Mouse (Mus musculus) intestine, embryonic 16.5 days (tissue): ENCODE measurements at regions not wholly inside any gene's neighbourhood (a gene's known extent, or its start where the extent isn't known, plus 50 kb on each side); places are given as distances from the start of the nearest gene placed in this dataset.
A peak's percentile ranks its signal among the peaks of the same experiment; 100 is the strongest.

ENCODE experiments used
- ATAC-seq: fragments of 200-750 bp; cut with Nextera tagmentation; 2 replicates; pipeline ENCODE4 v1.8.0; 2017; ENCODE audit warnings: moderate TSS enrichment, moderate library complexity
- H3K27ac ChIP-seq: fragments of 300-500 bp; sonication (generic); 2 replicates; pipeline ENCODE4 v1.5.1; 2014; ENCODE audit warnings: mild to moderate bottlenecking, low read length
- H3K27me3 ChIP-seq: fragments of 300-500 bp; sonication (generic); replicated peaks from 2 replicates; pipeline ENCODE4 v1.6.1; 2014; ENCODE audit warnings: low read length, control low read depth, mixed read lengths; ENCODE audit not compliant: control insufficient read depth, insufficient read depth
- H3K36me3 ChIP-seq: fragments of 300-500 bp; sonication (generic); 2 replicates; pipeline ENCODE4 v1.6.1; 2014; ENCODE audit warnings: low read length, control low read depth; ENCODE audit not compliant: control insufficient read depth, insufficient read depth
- H3K4me1 ChIP-seq: fragments of 300-500 bp; sonication (generic); 2 replicates; pipeline ENCODE4 v1.6.1; 2014; ENCODE audit warnings: low read length, control low read depth, mixed read lengths; ENCODE audit not compliant: control insufficient read depth, insufficient read depth
- H3K4me2 ChIP-seq: fragments of 300-500 bp; sonication (generic); 2 replicates; pipeline ENCODE4 v1.6.1; 2014; ENCODE audit warnings: low read depth, low read length, control low read depth
- H3K4me3 ChIP-seq: fragments of 300-500 bp; sonication (generic); 2 replicates; pipeline ENCODE4 v1.5.1; 2014; ENCODE audit warnings: mild to moderate bottlenecking, low read length
- H3K9ac ChIP-seq: fragments of 300-500 bp; sonication (generic); 2 replicates; pipeline ENCODE4 v1.6.1; 2014; ENCODE audit warnings: low read depth, low read length
- H3K9me3 ChIP-seq: fragments of 300-500 bp; sonication (generic); 2 replicates; pipeline ENCODE4 v1.6.1; 2016; ENCODE audit warnings: low read length, control low read depth; ENCODE audit not compliant: control insufficient read depth
- WGBS: fragments of 180-500 bp; shearing (Covaris S2); extraction: QIAGEN DNeasy Blood & Tissue Kit; methylation state at CpG from one replicate; pipeline ENCODE4 v1.1.7; 2014; 5-methylcytosine and 5-hydroxymethylcytosine counted together

DNA sequence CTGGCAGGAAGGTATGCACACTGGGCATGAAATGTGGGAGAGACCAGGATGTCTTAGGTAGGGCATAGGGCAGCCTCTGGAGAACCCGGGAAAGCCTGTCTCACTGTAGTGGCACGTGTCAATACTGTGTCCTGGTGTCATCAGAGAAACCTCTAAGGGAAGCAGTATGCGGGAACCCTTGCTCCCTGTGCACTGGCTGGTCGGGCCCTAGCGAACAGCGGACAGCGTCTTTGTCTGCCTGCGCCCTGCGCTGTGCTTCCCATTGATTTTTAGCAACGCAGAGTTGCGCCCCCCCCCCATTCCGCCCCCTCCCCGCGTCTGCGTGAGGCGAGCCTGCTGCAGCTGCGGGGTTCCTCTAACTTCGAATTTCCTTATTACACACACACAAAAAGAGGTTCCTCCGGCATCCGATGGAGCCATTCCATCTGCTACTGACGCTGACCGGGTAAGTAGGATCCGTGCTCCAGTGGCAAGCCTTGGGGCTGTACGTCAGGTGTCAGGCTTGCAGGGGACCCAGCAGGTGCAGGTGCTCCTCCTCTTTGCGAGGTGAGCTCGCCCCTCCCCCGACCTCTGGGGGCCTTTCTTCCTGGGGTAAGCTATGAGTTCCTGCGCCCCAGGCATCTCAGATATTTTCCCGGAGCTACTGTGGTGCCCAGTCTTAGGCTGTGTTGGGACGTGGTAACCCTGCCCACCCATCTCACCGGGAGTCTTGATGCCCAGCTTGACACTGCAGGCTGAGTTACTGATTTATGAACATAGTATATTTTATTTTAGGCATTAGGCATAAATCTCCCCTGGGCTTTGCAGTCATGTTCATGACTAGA, 151.8 kb upstream of the Topaz1 start:
- Histone ChIP-seq H3K27me3 (peaks cover 25% of the 10 kb centered on the region), H3K4me3 (no peak overlapping the region), H3K4me2 (peak overlapping the region; percentile 12; the same call in 1 of the 2 replicates), H3K9ac (no peak overlapping the region), H3K9me3 (no peaks in the 10 kb centered on the region), H3K36me3 (no peaks in the 10 kb centered on the region), H3K27ac (no peak overlapping the region), H3K4me1 (no peaks in the 10 kb centered on the region)
- 3% methylated on average over 31 of the region's 31 CpGs for WGBS
- no peak for ATAC-seq

DNA sequence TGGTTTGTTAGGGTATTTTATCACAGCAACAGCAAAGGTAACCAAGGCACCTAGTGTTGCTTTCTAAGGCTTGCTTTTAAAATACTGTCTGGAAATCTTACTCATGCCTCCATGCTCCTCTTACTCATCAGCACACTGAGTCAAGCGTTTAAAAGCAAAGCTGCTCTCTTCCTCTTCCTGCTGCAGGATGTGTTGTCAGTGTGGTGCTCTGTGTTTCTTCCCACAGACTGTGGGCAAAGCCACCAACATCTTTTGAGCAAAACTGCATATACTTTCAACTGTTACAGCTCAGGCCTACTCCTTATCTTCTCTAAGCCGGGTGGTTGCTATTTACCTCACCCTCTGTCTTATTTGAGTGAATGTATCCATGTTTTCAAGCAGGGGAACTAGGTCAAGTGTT, 144.0 kb upstream of the Topaz1 start:
- H3K4me2 ChIP-seq, result no peak overlapping the region
- no peaks in the 10 kb centered on the region for H3K27me3 ChIP-seq
- no peak overlapping the region for H3K4me3 ChIP-seq
- no peak overlapping the region for H3K27ac ChIP-seq
- H3K9ac ChIP-seq, result no peak overlapping the region
- H3K9me3 ChIP-seq, result no peaks in the 10 kb centered on the region
- no peaks in the 10 kb centered on the region for H3K4me1 ChIP-seq
- no peak for ATAC-seq
- 58% methylated on average over 2 of the region's 2 CpGs for WGBS
- no peaks in the 10 kb centered on the region for H3K36me3 ChIP-seq

DNA sequence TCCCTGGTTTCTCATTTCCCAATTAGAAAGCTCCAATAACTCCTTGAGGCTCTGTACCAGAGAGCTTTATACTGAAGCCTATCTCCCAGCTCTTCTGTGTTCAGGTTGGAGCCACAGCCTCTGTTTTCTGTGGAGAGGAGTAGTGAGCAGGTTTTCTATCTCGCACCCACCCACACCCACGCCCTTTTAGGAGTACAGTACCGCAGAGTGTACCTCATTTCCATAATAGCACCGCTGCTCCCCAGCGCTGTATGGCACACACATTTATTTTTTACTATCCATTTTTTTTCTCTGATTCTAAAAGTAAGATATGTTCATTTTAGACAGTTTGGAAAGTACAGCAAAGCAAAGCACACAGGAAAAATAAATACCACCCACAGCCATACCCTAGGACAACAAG, 137.5 kb upstream of the Topaz1 start:
- 85% methylated on average over 5 of the region's 5 CpGs for WGBS
- Histone ChIP-seq H3K27ac (no peak overlapping the region), H3K36me3 (no peaks in the 10 kb centered on the region), H3K4me3 (no peak overlapping the region), H3K27me3 (no peaks in the 10 kb centered on the region), H3K9ac (no peak overlapping the region), H3K4me2 (no peak overlapping the region), H3K9me3 (no peaks in the 10 kb centered on the region), H3K4me1 (no peaks in the 10 kb centered on the region)
- no peak for ATAC-seq

DNA sequence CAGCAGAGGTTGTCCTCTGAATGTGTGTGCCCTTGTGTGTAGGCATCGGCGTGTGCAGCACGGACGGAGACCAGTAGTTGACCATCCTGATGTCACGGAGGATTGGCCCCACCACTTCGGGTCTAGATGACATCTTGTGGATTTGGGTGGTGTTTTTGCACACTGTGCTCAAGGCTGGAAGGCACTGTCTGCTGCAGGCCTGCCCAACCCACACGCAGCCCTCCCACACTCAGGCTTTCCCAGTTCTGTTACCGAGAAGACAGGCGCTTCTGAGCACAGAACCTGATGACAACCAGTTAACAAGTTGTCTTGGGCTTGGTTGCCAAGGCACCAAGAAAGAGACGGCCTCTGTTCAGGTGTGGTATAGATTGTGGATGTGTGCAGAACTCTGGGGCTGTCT, 136.2 kb upstream of the Topaz1 start:
- ATAC-seq, result no peak
- Histone ChIP-seq H3K27me3 (no peaks in the 10 kb centered on the region), H3K4me1 (no peaks in the 10 kb centered on the region), H3K9me3 (no peaks in the 10 kb centered on the region), H3K36me3 (no peaks in the 10 kb centered on the region), H3K9ac (no peak overlapping the region), H3K27ac (no peak overlapping the region), H3K4me2 (no peak overlapping the region), H3K4me3 (no peak overlapping the region)
- 90% methylated on average over 10 of the region's 10 CpGs for WGBS

DNA sequence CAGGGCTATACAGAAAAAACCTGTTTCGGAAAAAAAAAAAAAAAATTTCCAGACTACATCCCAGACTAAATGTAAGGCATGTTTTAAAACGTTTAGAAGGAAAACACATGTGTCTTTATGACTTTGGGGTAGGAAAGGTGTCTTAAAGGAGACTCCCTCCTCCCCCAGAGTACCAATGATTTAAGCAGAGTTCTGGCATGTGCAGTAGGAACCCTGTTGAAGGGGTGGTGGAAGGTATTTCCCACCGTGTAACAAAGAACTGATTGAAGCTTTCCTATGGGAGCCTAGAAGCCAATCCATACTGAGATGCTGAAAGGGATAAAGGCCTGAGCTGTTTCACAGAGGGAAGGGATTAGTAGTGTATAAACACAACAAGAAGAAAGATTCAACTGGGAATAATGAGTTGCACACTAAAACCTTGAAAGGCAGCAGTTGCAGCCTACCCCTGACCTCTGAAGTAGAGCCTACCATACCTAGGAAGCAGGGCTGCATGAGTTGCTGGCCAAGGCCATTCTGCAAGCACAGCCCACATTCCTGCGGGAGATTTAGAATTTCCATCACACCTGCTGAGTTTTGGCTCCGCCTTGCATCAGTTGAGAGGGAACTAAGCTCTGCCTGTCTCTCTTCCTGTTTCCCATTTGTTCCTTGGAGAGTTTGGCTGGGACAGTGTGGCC, 132.4 kb upstream of the Topaz1 start:
- Histone ChIP-seq H3K9ac (no peak overlapping the region), H3K27me3 (no peaks in the 10 kb centered on the region), H3K27ac (no peak overlapping the region), H3K9me3 (no peaks in the 10 kb centered on the region), H3K4me2 (no peak overlapping the region), H3K36me3 (no peaks in the 10 kb centered on the region), H3K4me3 (no peak overlapping the region), H3K4me1 (no peaks in the 10 kb centered on the region)
- WGBS, result 27% methylated on average over 5 of the region's 5 CpGs
- no peak for ATAC-seq

DNA sequence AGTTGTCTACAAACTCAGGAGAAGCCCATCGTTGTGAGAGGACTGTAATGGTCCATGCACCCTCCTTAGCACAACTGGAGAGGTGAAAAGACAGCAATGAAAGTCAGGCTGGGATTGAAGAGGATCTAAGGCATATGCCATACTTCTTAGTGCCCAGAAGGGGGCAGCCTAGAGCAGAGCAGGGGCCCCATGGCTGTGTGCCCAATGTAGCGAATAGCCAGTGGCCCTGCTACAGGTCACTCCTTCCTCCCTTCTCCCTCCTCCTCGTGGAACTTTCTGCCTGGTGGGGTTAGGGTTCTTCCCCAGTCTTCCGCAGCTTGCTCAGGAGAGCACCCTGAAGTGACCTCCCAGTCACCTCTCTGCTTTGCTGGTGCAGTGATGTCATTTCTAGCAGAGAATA, 131.8 kb upstream of the Topaz1 start:
- no peaks in the 10 kb centered on the region for H3K36me3 ChIP-seq
- no peak for ATAC-seq
- no peak overlapping the region for H3K9ac ChIP-seq
- H3K4me1 ChIP-seq, result no peaks in the 10 kb centered on the region
- no peak overlapping the region for H3K4me2 ChIP-seq
- H3K9me3 ChIP-seq, result no peaks in the 10 kb centered on the region
- H3K27me3 ChIP-seq, result no peaks in the 10 kb centered on the region
- WGBS, result 22% methylated on average over 4 of the region's 4 CpGs
- no peak overlapping the region for H3K4me3 ChIP-seq
- H3K27ac ChIP-seq, result no peak overlapping the region

DNA sequence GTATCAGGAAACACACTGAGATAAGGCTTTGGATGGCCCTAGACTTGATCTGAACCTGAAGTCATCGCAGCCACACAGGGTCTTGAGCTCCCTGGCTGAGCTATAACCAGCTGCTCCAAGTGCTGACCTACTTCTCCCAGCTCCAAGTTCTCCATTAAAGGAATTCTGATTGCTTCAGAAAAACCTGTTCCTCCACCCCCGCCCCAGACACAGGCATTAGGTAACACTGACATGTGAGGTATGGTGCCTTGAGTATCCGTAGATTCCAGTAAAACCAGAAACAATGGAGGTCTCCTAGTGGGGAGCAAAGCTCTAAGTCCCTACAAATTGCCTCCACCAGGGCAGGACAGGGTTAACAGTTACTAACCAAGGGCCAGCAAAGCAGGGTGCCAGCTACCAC, 129.4 kb upstream of the Topaz1 start:
- Histone ChIP-seq H3K27me3 (no peaks in the 10 kb centered on the region), H3K27ac (no peak overlapping the region), H3K36me3 (no peaks in the 10 kb centered on the region), H3K4me2 (no peak overlapping the region), H3K4me1 (no peaks in the 10 kb centered on the region), H3K9ac (no peak overlapping the region), H3K4me3 (no peak overlapping the region), H3K9me3 (no peaks in the 10 kb centered on the region)
- WGBS, result 38% methylated on average over 3 of the region's 3 CpGs
- ATAC-seq, result no peak

DNA sequence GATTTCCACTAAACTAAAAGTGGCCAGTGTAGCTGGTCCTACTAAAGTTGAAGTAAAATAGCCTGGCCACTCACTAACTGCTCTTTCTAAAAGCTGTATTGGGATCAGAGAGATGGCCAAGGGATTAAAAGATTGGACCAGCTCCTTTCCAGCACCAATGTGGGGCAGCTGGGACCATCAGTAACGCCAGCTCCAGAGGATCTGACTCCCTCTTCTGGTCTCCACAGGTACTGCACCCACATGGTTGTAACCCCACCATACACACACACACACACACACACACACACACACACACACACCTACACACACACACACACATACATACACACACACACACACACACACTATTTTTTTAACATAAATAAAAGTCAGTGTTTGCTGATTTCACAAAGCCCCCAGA, 122.1 kb upstream of the Topaz1 start:
- Histone ChIP-seq H3K9me3 (no peaks in the 10 kb centered on the region), H3K27me3 (no peaks in the 10 kb centered on the region), H3K4me1 (peaks cover 3% of the 10 kb centered on the region; the same call in 1 of the 2 replicates), H3K4me3 (no peak overlapping the region), H3K27ac (no peak overlapping the region), H3K4me2 (no peak overlapping the region), H3K9ac (no peak overlapping the region), H3K36me3 (no peaks in the 10 kb centered on the region)
- WGBS, result 81% methylated on average over 1 of the region's 1 CpGs
- ATAC-seq, result no peak

DNA sequence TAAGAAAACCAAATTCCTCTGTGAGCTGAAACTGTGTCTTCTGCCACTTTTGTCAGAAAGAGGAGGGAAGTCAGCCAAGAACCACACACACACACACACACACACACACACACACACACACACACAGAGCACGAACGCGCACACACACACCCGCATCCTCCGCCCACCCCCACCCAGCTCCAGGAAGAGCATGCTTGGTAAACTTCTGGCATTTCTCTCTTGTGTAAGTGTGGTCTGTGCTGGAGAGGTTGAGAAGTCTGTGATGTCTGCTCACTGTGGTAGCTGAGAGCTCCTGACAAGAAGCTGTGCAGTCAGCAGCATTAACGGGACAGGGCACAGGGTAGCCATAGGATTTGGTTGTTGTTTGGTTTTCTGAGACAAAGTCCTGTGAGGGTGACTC, 120.8 kb upstream of the Topaz1 start:
- Histone ChIP-seq H3K4me1 (peaks cover 3% of the 10 kb centered on the region; the same call in 1 of the 2 replicates), H3K27me3 (no peaks in the 10 kb centered on the region), H3K36me3 (no peaks in the 10 kb centered on the region), H3K27ac (no peak overlapping the region), H3K9me3 (no peaks in the 10 kb centered on the region), H3K4me2 (no peak overlapping the region), H3K9ac (no peak overlapping the region), H3K4me3 (no peak overlapping the region)
- no peak for ATAC-seq
- 57% methylated on average over 6 of the region's 6 CpGs for WGBS
